Mouse (Mus musculus): Measurements from ENCODE around the gene Pde8b. TPM values are rescaled to one million over a fixed set of nuclear protein-coding genes. Genes with fewer than 3 reads are reported as not detected.

Pde8b gene
- polyA plus RNA-seq, 1 experiment from 2014 or later: 0.63 TPM

DNA sequence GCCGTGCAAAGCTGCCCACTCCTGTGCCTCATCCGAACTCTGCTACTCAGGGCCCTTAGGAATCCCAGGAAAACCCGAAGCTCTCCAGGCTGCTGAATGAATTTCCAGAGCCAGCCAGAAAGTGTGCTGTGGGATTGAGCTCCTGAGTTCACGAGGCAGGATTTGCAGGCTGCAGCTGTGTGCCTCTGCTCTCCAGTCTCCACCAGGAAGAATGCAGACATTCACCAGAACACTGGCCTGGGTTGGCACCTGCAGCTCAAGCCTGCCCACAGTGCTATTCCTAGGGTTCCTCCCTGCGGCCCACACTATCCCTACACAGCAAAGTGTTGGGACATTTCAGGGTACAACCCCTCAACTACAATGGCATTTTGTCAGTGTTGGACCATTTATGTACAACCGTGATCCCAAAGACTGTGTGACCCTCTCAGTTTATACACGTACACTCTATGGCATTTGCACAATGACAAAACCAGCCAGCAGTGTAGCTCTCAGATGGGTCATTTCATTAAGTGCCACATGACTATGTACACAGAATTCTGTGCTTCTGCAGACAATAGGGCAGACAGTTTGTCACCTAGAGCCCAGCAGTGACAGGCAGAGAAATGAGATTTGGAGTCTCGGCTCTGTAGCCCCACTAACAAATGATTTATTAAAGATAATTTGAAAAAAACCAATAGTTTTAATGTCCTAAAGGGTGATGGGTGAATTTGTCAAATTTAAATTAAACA is 176.5 kb downstream of the Pde8b start:
- H3K4me2 ChIP-seq (ENCODE audit: low read depth, low read length): no peak overlapping the region
- ATAC-seq (no peak), DNase-seq (no peak)
- no peaks in the 10 kb centered on the region for H3K9me3 ChIP-seq (ENCODE audit: low read length)
- no peak overlapping the region for H3K27ac ChIP-seq (ENCODE audit: low read depth)
- no peak overlapping the region for H3K9ac ChIP-seq (replicated peaks)
- 73% methylated on average over 8 of the region's 8 CpGs for WGBS (ENCODE audit: insufficient replicate concordance)
- no peaks in the 10 kb centered on the region for H3K4me1 ChIP-seq (ENCODE audit: insufficient read depth)
- H3K27me3 ChIP-seq (ENCODE audit: insufficient read depth, low read length): no peaks in the 10 kb centered on the region
- TF ChIP-seq EP300 (IDR thresholded peaks at IDR 0.05; ENCODE audit: low read depth): no peak
- TF ChIP-seq CTCF (IDR thresholded peaks at IDR 0.05; ENCODE audit: low read depth): no peak
- H3K4me3 ChIP-seq (ENCODE audit: low read depth, low read length): no peak overlapping the region
- no peaks in the 10 kb centered on the region for H3K36me3 ChIP-seq (replicated peaks; ENCODE audit: insufficient read depth, low read length)

DNA sequence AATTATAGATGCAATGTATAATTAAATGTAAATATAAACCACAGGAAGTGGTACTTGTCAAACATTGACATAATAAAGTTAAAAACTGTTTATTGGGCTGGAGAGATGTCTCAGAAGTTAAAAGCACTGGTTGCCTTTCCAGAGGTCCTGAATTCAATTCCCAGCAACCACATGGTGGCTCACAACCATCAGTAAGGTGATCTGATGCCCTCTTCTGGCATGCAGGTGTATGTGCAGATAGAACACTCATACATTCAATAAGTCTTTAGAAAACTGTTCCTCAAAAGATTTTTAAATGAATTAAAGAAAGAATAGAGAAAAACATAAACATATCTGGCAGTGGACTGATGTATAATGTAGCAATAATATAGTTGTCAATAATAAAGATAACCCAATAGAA is 179.9 kb downstream of the Pde8b start:
- Histone ChIP-seq H3K9ac (replicated peaks) (no peak overlapping the region), H3K4me1 (ENCODE audit: insufficient read depth) (no peaks in the 10 kb centered on the region), H3K9me3 (ENCODE audit: low read length) (no peaks in the 10 kb centered on the region), H3K36me3 (replicated peaks; ENCODE audit: insufficient read depth, low read length) (no peaks in the 10 kb centered on the region), H3K27ac (ENCODE audit: low read depth) (no peak overlapping the region), H3K4me3 (ENCODE audit: low read depth, low read length) (no peak overlapping the region), H3K4me2 (ENCODE audit: low read depth, low read length) (no peak overlapping the region), H3K27me3 (ENCODE audit: insufficient read depth, low read length) (no peaks in the 10 kb centered on the region)
- ATAC-seq (no peak), DNase-seq (no peak)
- TF ChIP-seq EP300 (IDR thresholded peaks at IDR 0.05; ENCODE audit: low read depth) (no peak), CTCF (IDR thresholded peaks at IDR 0.05; ENCODE audit: low read depth) (0 out of 2 replicates have a peak, but pooled peaks have one; percentile 10)

GRCm38 (mm10) chr13:95067854-95068253 is 182.3 kb downstream of the Pde8b start:
- DNase-seq (no peak), ATAC-seq (no peak)
- H3K4me3 ChIP-seq (ENCODE audit: low read depth, low read length): no peak overlapping the region
- no peaks in the 10 kb centered on the region for H3K36me3 ChIP-seq (replicated peaks; ENCODE audit: insufficient read depth, low read length)
- no peak for TF ChIP-seq EP300 (IDR thresholded peaks at IDR 0.05; ENCODE audit: low read depth)
- TF ChIP-seq CTCF (IDR thresholded peaks at IDR 0.05; ENCODE audit: low read depth): peak; percentile 45
- H3K27me3 ChIP-seq (ENCODE audit: insufficient read depth, low read length): no peaks in the 10 kb centered on the region
- H3K9me3 ChIP-seq (ENCODE audit: low read length): no peaks in the 10 kb centered on the region
- 60% methylated on average over 6 of the region's 6 CpGs for WGBS (ENCODE audit: insufficient replicate concordance)
- no peak overlapping the region for H3K27ac ChIP-seq (ENCODE audit: low read depth)
- H3K4me2 ChIP-seq (ENCODE audit: low read depth, low read length): no peak overlapping the region
- H3K9ac ChIP-seq (replicated peaks): no peak overlapping the region
- no peaks in the 10 kb centered on the region for H3K4me1 ChIP-seq (ENCODE audit: insufficient read depth)

GRCm38 (mm10) chr13:95063390-95064017 is 186.6 kb downstream of the Pde8b start:
- no peak for TF ChIP-seq CTCF (IDR thresholded peaks at IDR 0.05; ENCODE audit: low read depth)
- TF ChIP-seq EP300 (IDR thresholded peaks at IDR 0.05; ENCODE audit: low read depth): no peak
- 45% methylated on average over 4 of the region's 4 CpGs for WGBS (ENCODE audit: insufficient replicate concordance)
- Histone ChIP-seq H3K36me3 (replicated peaks; ENCODE audit: insufficient read depth, low read length) (no peaks in the 10 kb centered on the region), H3K4me2 (ENCODE audit: low read depth, low read length) (no peak overlapping the region), H3K27ac (ENCODE audit: low read depth) (no peak overlapping the region), H3K9me3 (ENCODE audit: low read length) (no peaks in the 10 kb centered on the region), H3K9ac (replicated peaks) (no peak overlapping the region), H3K4me1 (ENCODE audit: insufficient read depth) (no peaks in the 10 kb centered on the region), H3K4me3 (ENCODE audit: low read depth, low read length) (no peak overlapping the region), H3K27me3 (ENCODE audit: insufficient read depth, low read length) (no peaks in the 10 kb centered on the region)
- no peak for ATAC-seq
- DNase-seq: no peak

DNA sequence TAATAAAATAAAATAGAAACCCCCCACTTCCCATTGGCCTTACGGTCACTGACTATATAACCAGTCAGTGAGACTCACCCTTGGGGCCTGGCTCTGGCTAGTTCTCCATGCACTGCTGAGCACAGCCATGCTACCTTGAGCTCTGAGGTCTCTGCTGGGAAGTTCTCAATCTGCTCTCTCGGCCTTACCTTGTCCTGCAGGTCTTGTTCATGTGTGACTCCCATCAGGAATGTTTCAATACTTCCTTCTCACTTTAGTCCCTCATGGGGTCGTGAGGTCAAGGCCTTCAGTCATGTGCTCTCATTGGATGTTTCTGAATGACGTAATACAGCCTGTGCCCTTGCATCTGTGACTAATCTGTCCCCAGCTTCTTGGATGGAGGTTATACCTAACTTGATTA is 191.3 kb downstream of the Pde8b start:
- Histone ChIP-seq H3K36me3 (replicated peaks; ENCODE audit: insufficient read depth, low read length) (no peaks in the 10 kb centered on the region), H3K4me1 (ENCODE audit: insufficient read depth) (no peaks in the 10 kb centered on the region), H3K27ac (ENCODE audit: low read depth) (no peak overlapping the region), H3K4me3 (ENCODE audit: low read depth, low read length) (no peak overlapping the region), H3K9ac (replicated peaks) (no peak overlapping the region), H3K27me3 (ENCODE audit: insufficient read depth, low read length) (no peaks in the 10 kb centered on the region), H3K4me2 (ENCODE audit: low read depth, low read length) (no peak overlapping the region), H3K9me3 (ENCODE audit: low read length) (no peaks in the 10 kb centered on the region)
- TF ChIP-seq EP300 (IDR thresholded peaks at IDR 0.05; ENCODE audit: low read depth): no peak
- no peak for TF ChIP-seq CTCF (IDR thresholded peaks at IDR 0.05; ENCODE audit: low read depth)
- ATAC-seq (no peak), DNase-seq (no peak)
- 64% methylated on average over 4 of the region's 4 CpGs for WGBS (ENCODE audit: insufficient replicate concordance)

GRCm38 (mm10) chr13:95056501-95057280 is 193.4 kb downstream of the Pde8b start:
- Histone ChIP-seq H3K27me3 (ENCODE audit: insufficient read depth, low read length) (no peaks in the 10 kb centered on the region), H3K36me3 (replicated peaks; ENCODE audit: insufficient read depth, low read length) (no peaks in the 10 kb centered on the region), H3K4me3 (ENCODE audit: low read depth, low read length) (no peak overlapping the region), H3K4me1 (ENCODE audit: insufficient read depth) (no peaks in the 10 kb centered on the region), H3K27ac (ENCODE audit: low read depth) (no peak overlapping the region), H3K9me3 (ENCODE audit: low read length) (no peaks in the 10 kb centered on the region), H3K9ac (replicated peaks) (no peak overlapping the region), H3K4me2 (ENCODE audit: low read depth, low read length) (no peak overlapping the region)
- no peak for ATAC-seq
- 75% methylated on average over 11 of the region's 11 CpGs for WGBS (ENCODE audit: insufficient replicate concordance)
- DNase-seq: no peak
- no peak for TF ChIP-seq CTCF (IDR thresholded peaks at IDR 0.05; ENCODE audit: low read depth)
- TF ChIP-seq EP300 (IDR thresholded peaks at IDR 0.05; ENCODE audit: low read depth): no peak
